Mouse (Mus musculus) MEL (cell line): ENCODE results near the gene Ccdc9b.

Source experiments
- CHD2 ChIP-seq: IDR thresholded peaks from 2 replicates; pipeline ENCODE4 v1.6.1; 2011; ENCODE audit warnings: low read length, improper control_type of control experiment
- CTCF ChIP-seq, 3 experiments: IDR thresholded peaks in 2 of 3; conservative IDR thresholded peaks in 1 of 3; 2 replicates each; pipeline ENCODE4 v1.5.1; 2011 to 2012; ENCODE audit warnings: low read length in 3 of 3, low read depth in 2 of 3, mild to moderate bottlenecking in 2 of 3, improper control_type of control experiment in 1 of 3, inconsistent platforms in 1 of 3, mixed read lengths in 1 of 3, moderate library complexity in 1 of 3; ENCODE audit not compliant: control insufficient read depth in 1 of 3, insufficient read depth in 1 of 3, poor library complexity in 1 of 3, severe bottlenecking in 1 of 3
- EP300 ChIP-seq, 2 experiments: IDR thresholded peaks; 2 replicates each; pipeline ENCODE4 v1.6.1; 2011; ENCODE audit warnings: improper control_type of control experiment in 2 of 2, low read length in 2 of 2, low read depth in 1 of 2, mild to moderate bottlenecking in 1 of 2
- GABPA ChIP-seq: IDR thresholded peaks from 2 replicates; pipeline ENCODE4 v1.6.1; 2012; ENCODE audit warnings: low read depth, mild to moderate bottlenecking, inconsistent platforms, low read length, improper control_type of control experiment, moderate library complexity
- HCFC1 ChIP-seq: IDR thresholded peaks from 2 replicates; pipeline ENCODE4 v1.6.1; 2012; ENCODE audit warnings: low read depth, mild to moderate bottlenecking, inconsistent platforms, low read length, improper control_type of control experiment, moderate library complexity
- JUND ChIP-seq: IDR thresholded peaks from 2 replicates; pipeline ENCODE4 v1.6.1; 2011; ENCODE audit warnings: low read depth, mild to moderate bottlenecking, improper control_type of control experiment, low read length
- MAX ChIP-seq: IDR thresholded peaks from 2 replicates; pipeline ENCODE4 v1.6.1; 2011; ENCODE audit warnings: low read length, improper control_type of control experiment
- MXI1 ChIP-seq: IDR thresholded peaks from 2 replicates; pipeline ENCODE4 v1.6.1; 2011; ENCODE audit warnings: mild to moderate bottlenecking, low read depth, low read length, improper control_type of control experiment
- POLR2A ChIP-seq, 2 experiments: IDR thresholded peaks; 2 replicates each; pipeline ENCODE4 v1.6.1; 2011 to 2012; ENCODE audit warnings: low read length in 2 of 2, mild to moderate bottlenecking in 2 of 2, control low read depth in 1 of 2, improper control_type of control experiment in 1 of 2, low read depth in 1 of 2, moderate library complexity in 1 of 2; ENCODE audit not compliant: control insufficient read depth in 1 of 2, insufficient read depth in 1 of 2, poor library complexity in 1 of 2
- SMC3 ChIP-seq: IDR thresholded peaks from 2 replicates; pipeline ENCODE4 v1.6.1; 2011; ENCODE audit warnings: low read depth, low read length, improper control_type of control experiment
- USF1 ChIP-seq: IDR thresholded peaks from 2 replicates; pipeline ENCODE4 v1.6.1; 2014; ENCODE audit warnings: low read depth, mild to moderate bottlenecking, inconsistent platforms, low read length, improper control_type of control experiment, moderate library complexity
- ZC3H11A ChIP-seq: IDR thresholded peaks from 2 replicates; pipeline ENCODE4 v1.6.1; 2012; ENCODE audit warnings: low read depth, mild to moderate bottlenecking, inconsistent platforms, low read length, improper control_type of control experiment
- ZMIZ1 ChIP-seq: IDR thresholded peaks from 2 replicates; pipeline ENCODE4 v1.6.1; 2012; ENCODE audit warnings: low read depth, mild to moderate bottlenecking, inconsistent platforms, low read length, improper control_type of control experiment, moderate library complexity

- TF ChIP-seq GABPA (no peak), USF1 (no peak), CTCF (IDR thresholded peaks at IDR 0.05 in 2 of 3, conservative IDR thresholded peaks at IDR 0.05 in 1 of 3; ENCODE audit: control insufficient read depth in 1 of 3, insufficient read depth in 1 of 3, low read depth in 2 of 3, low read length in 3 of 3, poor library complexity in 1 of 3, severe bottlenecking in 1 of 3) (no peak), ZC3H11A (no peak), CHD2 (no peak), JUND (no peak), ZMIZ1 (no peak), HCFC1 (peak; percentile 18; the same call in 1 of the 2 replicates), MXI1 (no peak; the same call in 1 of the 2 replicates), POLR2A (IDR thresholded peaks at IDR 0.05; ENCODE audit: control insufficient read depth in 1 of 2, insufficient read depth in 1 of 2, low read depth in 1 of 2, low read length in 2 of 2, poor library complexity in 1 of 2) (no peak), SMC3 (no peak), EP300 (IDR thresholded peaks at IDR 0.05; ENCODE audit: low read depth in 1 of 2, low read length in 2 of 2) (0 out of 4 replicates have a peak, but pooled peaks of 1 of the 2 experiments have one; percentile 5), MAX (no peak)
These were observed 34.5 kb downstream of the Ccdc9b start for GRCm38 (mm10) chr2:118727911-118728310.
